Mouse (Mus musculus) heart, adult 2 months (tissue): ENCODE results near the gene Gabbr2.

Experiments
- CTCF ChIP-seq: fragments of 200-600 bp; IDR thresholded peaks from 2 replicates; pipeline ENCODE4 v1.8.1; 2022; ENCODE audit warnings: antibody characterized with exemption, mild to moderate bottlenecking, moderate library complexity
- POLR2A ChIP-seq: fragments of 200-500 bp; IDR thresholded peaks from 2 replicates; pipeline ENCODE4 v1.6.1; 2011; ENCODE audit warnings: mild to moderate bottlenecking, low read depth, low read length, control low read depth; ENCODE audit not compliant: insufficient read depth

- TF ChIP-seq POLR2A (no peak), CTCF (no peak)
Measured at GRCm38 (mm10) chr4:46668620-46669019, 323.1 kb downstream of the Gabbr2 start.
